In genomic region chr3:34466312-34466711, GRCm38 (mm10) we compare ENCODE assay signal across 11 mouse cellular contexts.
"Had no signal": no experiment of that assay in that cellular context is flagged by ENCODE, and none has a peak within 500 bp of the region (broad histone marks: within the 10 kb centered on the region; RNA-seq: fewer than 3 reads in every experiment).

No protein-coding gene starts in this region.

- H3K4me1 ChIP-seq: limb, embryonic 13.5 days; stomach, embryonic 15.5 days had no signal

- DNase-seq: kidney, postnatal 14 days; left cerebral cortex, postnatal 4 days; lung, adult 18-20 months; right cerebral cortex, postnatal 14 days; thymus, adult 2 months; thymus, postnatal 25 days had no signal

- H3K9me3 ChIP-seq: limb, embryonic 13.5 days; midbrain, embryonic 12.5 days; neural tube, embryonic 13.5 days; stomach, embryonic 15.5 days had no signal

- H3K36me3 ChIP-seq: limb, embryonic 13.5 days; midbrain, embryonic 12.5 days; neural tube, embryonic 13.5 days; stomach, embryonic 15.5 days had no signal

- H3K4me2 ChIP-seq: limb, embryonic 13.5 days; midbrain, embryonic 12.5 days; neural tube, embryonic 13.5 days; stomach, embryonic 15.5 days had no signal

- H3K27me3 ChIP-seq: neural tube, embryonic 13.5 days; stomach, embryonic 15.5 days had no signal

- H3K4me3 ChIP-seq: limb, embryonic 13.5 days; midbrain, embryonic 12.5 days; neural tube, embryonic 13.5 days; stomach, embryonic 15.5 days had no signal

- H3K27ac ChIP-seq: limb, embryonic 13.5 days; liver, embryonic 14.5 days; midbrain, embryonic 12.5 days; neural tube, embryonic 13.5 days; stomach, embryonic 15.5 days had no signal

- H3K9ac ChIP-seq: limb, embryonic 13.5 days; liver, embryonic 14.5 days; midbrain, embryonic 12.5 days; neural tube, embryonic 13.5 days; stomach, embryonic 15.5 days had no signal
